In genomic region chr11:61671781-61672383, GRCm38 (mm10) we compare ENCODE assay signal across 25 mouse cellular contexts. TPM values are rescaled to one million over a fixed set of nuclear protein-coding genes. Genes with fewer than 3 reads are reported as not detected.
A peak's percentile ranks its signal among the peaks of the same experiment; 100 is the strongest.
DNase-seq lines count a peak whose midpoint lies in the region; ATAC-seq and TF ChIP-seq lines count a peak whose summit lies in the region.
"Had no signal": no experiment of that assay in that cellular context is flagged by ENCODE, and none has a peak within 500 bp of the region (broad histone marks: within the 10 kb centered on the region; RNA-seq: fewer than 3 reads in every experiment).

No protein-coding gene starts in this region.

- H3K4me2 ChIP-seq in hindbrain, embryonic 12.5 days (replicated peaks): 0 out of 2 replicates have a peak overlapping the region, but pooled peaks have one; percentile 1
- no peak overlapping the region for H3K4me2 ChIP-seq in hindbrain, embryonic 13.5 days
- no peak overlapping the region; the same call in 1 of the 2 replicates for H3K4me2 ChIP-seq in limb, embryonic 12.5 days
- H3K4me2 ChIP-seq: embryonic facial prominence, embryonic 13.5 days; limb, embryonic 15.5 days; liver, embryonic 15.5 days; midbrain, embryonic 12.5 days; neural tube, embryonic 13.5 days had no signal

- peaks cover 17% of the 10 kb centered on the region for H3K4me1 ChIP-seq in hindbrain, embryonic 12.5 days
- peaks cover 15% of the 10 kb centered on the region for H3K4me1 ChIP-seq in hindbrain, embryonic 13.5 days (replicated peaks)
- H3K4me1 ChIP-seq in ES-E14 (ENCODE audit: control insufficient read depth in 2 of 2, insufficient read depth in 2 of 2, low read length in 2 of 2, poor library complexity in 1 of 2): peaks cover 4 to 22% of the 10 kb centered on the region in 2 experiments; a peak in 3 of 4 replicates
- peaks cover 33% of the 10 kb centered on the region for H3K4me1 ChIP-seq in limb, embryonic 12.5 days (replicated peaks)

- peaks cover 10% of the 10 kb centered on the region; the same call in 1 of the 2 replicates for H3K27me3 ChIP-seq in hindbrain, embryonic 12.5 days
- H3K27me3 ChIP-seq in hindbrain, embryonic 13.5 days: peaks cover 25% of the 10 kb centered on the region; the same call in 1 of the 2 replicates
- peaks cover under 1% of the 10 kb centered on the region; the same call in 1 of the 2 replicates for H3K27me3 ChIP-seq in limb, embryonic 12.5 days
- H3K27me3 ChIP-seq: embryonic facial prominence, embryonic 13.5 days; limb, embryonic 15.5 days; neural tube, embryonic 13.5 days had no signal

- WGBS in hindbrain, embryonic 12.5 days: 70% methylated on average over 19 of the region's 19 CpGs
- 69% methylated on average over 19 of the region's 19 CpGs for WGBS in hindbrain, embryonic 13.5 days
- WGBS in limb, embryonic 12.5 days: 52% methylated on average over 19 of the region's 19 CpGs

- no peak overlapping the region for H3K27ac ChIP-seq in hindbrain, embryonic 12.5 days
- no peak overlapping the region for H3K27ac ChIP-seq in hindbrain, embryonic 13.5 days
- no peak overlapping the region for H3K27ac ChIP-seq in ES-E14 (ENCODE audit: insufficient read depth, low read depth, low read length, poor library complexity, severe bottlenecking)
- H3K27ac ChIP-seq in limb, embryonic 12.5 days: no peak overlapping the region
- H3K27ac ChIP-seq: embryonic facial prominence, embryonic 13.5 days; gastrocnemius, adult 2 months; kidney, postnatal 0 days; limb, embryonic 15.5 days; liver, embryonic 15.5 days; midbrain, embryonic 12.5 days; neural tube, embryonic 13.5 days had no signal

- H3K36me3 ChIP-seq in hindbrain, embryonic 12.5 days: no peaks in the 10 kb centered on the region
- no peaks in the 10 kb centered on the region for H3K36me3 ChIP-seq in hindbrain, embryonic 13.5 days
- no peaks in the 10 kb centered on the region for H3K36me3 ChIP-seq in ES-E14 (ENCODE audit: control insufficient read depth, insufficient read depth, low read length, poor library complexity, severe bottlenecking)
- no peaks in the 10 kb centered on the region for H3K36me3 ChIP-seq in limb, embryonic 12.5 days
- H3K36me3 ChIP-seq: embryonic facial prominence, embryonic 13.5 days; limb, embryonic 15.5 days; liver, embryonic 15.5 days; midbrain, embryonic 12.5 days; neural tube, embryonic 13.5 days had no signal

- no peak for DNase-seq in ES-E14 (ENCODE audit: low read depth, low spot score)
- DNase-seq in embryo, embryonic 11 days: peak; percentile 31
- no peak for DNase-seq in adrenal gland, postnatal 25 days
- no peak for DNase-seq in left cerebral cortex, adult 18-20 months (ENCODE audit: low spot score in 2 of 2)
- DNase-seq: cerebellum, adult 2 months; gastrocnemius, adult 2 months; heart, postnatal 36 days; spleen, adult 18-20 months had no signal

- no peak for ATAC-seq in hindbrain, embryonic 12.5 days (ENCODE audit: low FRiP score)
- no peak for ATAC-seq in hindbrain, embryonic 13.5 days (ENCODE audit: low FRiP score)
- ATAC-seq in limb, embryonic 12.5 days (ENCODE audit: insufficient number of reproducible peaks, insufficient read depth, low FRiP score, low TSS enrichment, low read depth): no peak
- ATAC-seq: forebrain, embryonic 16.5 days; lung, postnatal 0 days had no signal

- in situ Hi-C loops in ES-E14 (cut with MboI; ENCODE audit: low sequenced_read_pairs in 2 of 2, unreplicated experiment in 2 of 2): no loop called here

- H3K9me3 ChIP-seq in hindbrain, embryonic 12.5 days (replicated peaks): no peaks in the 10 kb centered on the region
- H3K9me3 ChIP-seq in hindbrain, embryonic 13.5 days: no peaks in the 10 kb centered on the region
- H3K9me3 ChIP-seq in ES-E14 (ENCODE audit: control insufficient read depth, insufficient read depth, low read depth, low read length): no peaks in the 10 kb centered on the region
- no peaks in the 10 kb centered on the region for H3K9me3 ChIP-seq in limb, embryonic 12.5 days
- H3K9me3 ChIP-seq: embryonic facial prominence, embryonic 13.5 days; G1E; limb, embryonic 15.5 days; liver, embryonic 15.5 days; midbrain, embryonic 12.5 days; neural tube, embryonic 13.5 days had no signal

- no peak overlapping the region for H3K4me3 ChIP-seq in hindbrain, embryonic 12.5 days
- no peak overlapping the region for H3K4me3 ChIP-seq in hindbrain, embryonic 13.5 days
- H3K4me3 ChIP-seq in ES-E14 (ENCODE audit: insufficient read depth in 1 of 2, low read depth in 1 of 2, low read length in 2 of 2, poor library complexity in 1 of 2, severe bottlenecking in 1 of 2): peak overlapping the region; percentile 56 to 70
- no peak overlapping the region for H3K4me3 ChIP-seq in limb, embryonic 12.5 days (replicated peaks)
- H3K4me3 ChIP-seq: embryonic facial prominence, embryonic 13.5 days; gastrocnemius, adult 2 months; limb, embryonic 15.5 days; liver, embryonic 15.5 days; midbrain, embryonic 12.5 days; neural tube, embryonic 13.5 days had no signal

- no peak overlapping the region for H3K9ac ChIP-seq in hindbrain, embryonic 12.5 days
- no peak overlapping the region for H3K9ac ChIP-seq in hindbrain, embryonic 13.5 days
- H3K9ac ChIP-seq in ES-E14 (ENCODE audit: insufficient read depth, low read depth, low read length, poor library complexity, severe bottlenecking): peak overlapping the region; percentile 69
- 0 out of 2 replicates have a peak overlapping the region, but pooled peaks have one; percentile 3 for H3K9ac ChIP-seq in limb, embryonic 12.5 days (replicated peaks)
- H3K9ac ChIP-seq: embryonic facial prominence, embryonic 13.5 days; limb, embryonic 15.5 days; liver, embryonic 15.5 days; midbrain, embryonic 12.5 days; neural tube, embryonic 13.5 days had no signal

TF ChIP-seq in ES-E14, 5 proteins besides CTCF, POLR2A, EP300 and RAD21:
- no peak for TF ChIP-seq MAFK (IDR thresholded peaks at IDR 0.05; ENCODE audit: insufficient read depth, low read depth, low read length)
- TF ChIP-seq CHD2 (IDR thresholded peaks at IDR 0.05; ENCODE audit: low read depth, low read length): no peak
- no peak for TF ChIP-seq HCFC1 (IDR thresholded peaks at IDR 0.05; ENCODE audit: borderline replicate concordance, insufficient read depth, low read length)
- TF ChIP-seq ZNF384 (IDR thresholded peaks at IDR 0.05; ENCODE audit: low read depth, low read length): no peak
- no peak for TF ChIP-seq ZC3H11A (IDR thresholded peaks at IDR 0.05; ENCODE audit: borderline replicate concordance, low read depth, low read length)

RNA-seq across cellular contexts. Expression of gene Fam83g, which starts 12.0 kb away (rescaled TPM):
- 0.41 and 0.50 TPM in 2 replicates for polyA plus RNA-seq in hindbrain, embryonic 12.5 days (2016; fragmentation: Nextera tagmentation; extraction: Ambion mirVana)
- polyA plus RNA-seq in hindbrain, embryonic 13.5 days (2015; fragmentation: Nextera tagmentation; extraction: Ambion mirVana): 0.13 and 0.19 TPM in 2 replicates
- total RNA-seq in ES-E14 (2012; rRNA removed): 6.2 and 9.4 TPM in 2 replicates
- polyA plus RNA-seq in limb, embryonic 12.5 days (2016; fragmentation: Nextera tagmentation; extraction: Ambion mirVana): 2.2 and 2.6 TPM in 2 replicates
- total RNA-seq in adrenal gland, postnatal 25 days (2021): 1.6 and 2.7 TPM in 2 replicates
- total RNA-seq in left cerebral cortex, adult 18-20 months (2021): under 1 TPM in 1 of 2 experiments, not detected in 1; 0.12 TPM
- total RNA-seq: megakaryocyte progenitor cell, adult 5-6 weeks had no signal
- polyA plus RNA-seq: C2C12, G1E had no signal

RNA-seq across cellular contexts. Expression of gene Grap, which starts 18.8 kb away (rescaled TPM):
- 7.1 and 7.3 TPM in 2 replicates for polyA plus RNA-seq in hindbrain, embryonic 12.5 days (2016; fragmentation: Nextera tagmentation; extraction: Ambion mirVana)
- 10.2 and 11.0 TPM in 2 replicates for polyA plus RNA-seq in hindbrain, embryonic 13.5 days (2015; fragmentation: Nextera tagmentation; extraction: Ambion mirVana)
- total RNA-seq in ES-E14 (2012; rRNA removed): 0.16 and 1.5 TPM in 2 replicates
- polyA plus RNA-seq in limb, embryonic 12.5 days (2016; fragmentation: Nextera tagmentation; extraction: Ambion mirVana): 5.4 and 6.1 TPM in 2 replicates
- total RNA-seq in adrenal gland, postnatal 25 days (2021): 9.4 and 10.9 TPM in 2 replicates
- 1 to 10 TPM; 3.2 to 4.5 TPM for total RNA-seq in left cerebral cortex, adult 18-20 months (2021)

RNA-seq across cellular contexts. Expression of gene Slc5a10, which starts 48.7 kb away (rescaled TPM):
- polyA plus RNA-seq in hindbrain, embryonic 12.5 days (2016; fragmentation: Nextera tagmentation; extraction: Ambion mirVana): 0.16 TPM in 1 of 2 replicates, not detected in the other
- not detected in 2 replicates for polyA plus RNA-seq in hindbrain, embryonic 13.5 days (2015; fragmentation: Nextera tagmentation; extraction: Ambion mirVana)
- 0.32 and 0.45 TPM in 2 replicates for total RNA-seq in ES-E14 (2012; rRNA removed)
- polyA plus RNA-seq in limb, embryonic 12.5 days (2016; fragmentation: Nextera tagmentation; extraction: Ambion mirVana): 0.14 TPM in 2 replicates
- not detected in 2 replicates for total RNA-seq in adrenal gland, postnatal 25 days (2021)
- total RNA-seq in left cerebral cortex, adult 18-20 months (2021): under 1 TPM in 1 of 2 experiments, not detected in 1; 0.19 TPM
- total RNA-seq: G1E; gastrocnemius, adult 2 months; heart, postnatal 36 days; left cerebral cortex, postnatal 10 days; megakaryocyte progenitor cell, adult 5-6 weeks had no signal
- polyA plus RNA-seq: C2C12; embryonic facial prominence, embryonic 13.5 days; forebrain, embryonic 16.5 days; G1E; heart, embryonic 14.5 days; limb, embryonic 15.5 days; liver, embryonic 15.5 days; midbrain, embryonic 12.5 days; neural tube, embryonic 13.5 days; stomach, embryonic 14.5 days had no signal

Comparison
In these comparisons a context has a peak if more than half of its experiments do, and no peak if none do; other contexts are left out.
1. H3K4me3 ChIP-seq: peak in ES-E14 (2 of 2); none in hindbrain, embryonic 12.5 days (single experiment), hindbrain, embryonic 13.5 days (single experiment) and limb, embryonic 12.5 days (single experiment).
2. H3K9ac ChIP-seq: peak in ES-E14 (single experiment) and limb, embryonic 12.5 days (single experiment); none in hindbrain, embryonic 12.5 days (single experiment) and hindbrain, embryonic 13.5 days (single experiment).